Mouse (Mus musculus): Measurements from ENCODE around the gene Cpped1. TPM values are rescaled to one million over a fixed set of nuclear protein-coding genes. Genes with fewer than 3 reads are reported as not detected.

Cpped1 gene
- polyA plus RNA-seq, 1 experiment, result 10.9 TPM

GRCm38 (mm10) chr16:11801960-11802539 is 107.2 kb downstream of the Cpped1 start:
- no peak overlapping the region for H3K4me3 ChIP-seq (ENCODE audit: control insufficient read depth, insufficient read depth, low read length)
- H3K27ac ChIP-seq (ENCODE audit: control insufficient read depth, insufficient read depth, low read length), result no peak overlapping the region
- H3K36me3 ChIP-seq (ENCODE audit: control insufficient read depth, insufficient read depth, low read length), result no peaks in the 10 kb centered on the region
- no peak for DNase-seq
- 97% methylated on average over 7 of the region's 7 CpGs for WGBS
- H3K27me3 ChIP-seq (ENCODE audit: control insufficient read depth, insufficient read depth, low read length), result no peaks in the 10 kb centered on the region
- no peak for TF ChIP-seq CTCF (IDR thresholded peaks at IDR 0.05; ENCODE audit: borderline replicate concordance, control insufficient read depth, extremely low read depth, insufficient read depth, low read length, poor library complexity)
- TF ChIP-seq POLR2A (IDR thresholded peaks at IDR 0.05; ENCODE audit: control insufficient read depth, extremely low read depth, insufficient read depth, low read length, poor library complexity), result no peak
- no peaks in the 10 kb centered on the region for H3K4me1 ChIP-seq (replicated peaks; ENCODE audit: control insufficient read depth, insufficient read depth, low read length)

DNA sequence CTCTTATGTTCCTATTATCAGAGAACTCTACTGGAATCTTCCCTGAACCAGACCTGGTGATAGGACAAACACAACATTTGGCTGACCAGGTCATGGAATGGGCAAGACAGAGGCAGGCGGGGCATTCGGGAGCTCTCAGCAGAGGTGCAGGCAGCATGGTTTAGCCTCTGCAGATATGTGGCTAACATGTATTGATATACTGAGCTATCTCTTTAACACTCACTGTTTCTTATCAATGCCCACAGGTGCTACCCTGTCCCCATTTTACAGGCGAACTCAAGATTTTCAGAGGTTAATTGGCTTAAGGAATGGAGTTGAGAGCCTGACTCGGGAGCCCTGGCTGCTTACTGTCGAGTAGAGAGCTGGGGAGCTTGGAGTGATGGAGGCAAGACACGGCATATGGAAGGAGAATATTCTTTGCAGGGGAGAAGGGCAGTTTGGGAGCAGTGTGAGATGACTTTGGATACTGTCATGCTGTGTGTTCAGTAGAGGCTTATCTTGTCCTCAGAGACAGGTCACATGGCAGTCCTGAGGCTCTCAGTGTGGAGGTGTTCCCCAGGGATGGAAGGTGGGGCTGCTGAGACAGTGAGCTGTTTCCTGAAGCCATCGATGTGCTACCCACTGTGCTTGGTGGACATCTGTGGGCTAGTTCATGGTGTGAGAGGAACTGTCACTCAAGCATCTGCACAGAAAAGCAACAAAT is 113.3 kb downstream of the Cpped1 start:
- Histone ChIP-seq H3K27me3 (ENCODE audit: control insufficient read depth, insufficient read depth, low read length) (no peaks in the 10 kb centered on the region), H3K36me3 (ENCODE audit: control insufficient read depth, insufficient read depth, low read length) (no peaks in the 10 kb centered on the region), H3K4me3 (ENCODE audit: control insufficient read depth, insufficient read depth, low read length) (no peak overlapping the region), H3K4me1 (replicated peaks; ENCODE audit: control insufficient read depth, insufficient read depth, low read length) (no peaks in the 10 kb centered on the region), H3K27ac (ENCODE audit: control insufficient read depth, insufficient read depth, low read length) (no peak overlapping the region)
- TF ChIP-seq POLR2A (IDR thresholded peaks at IDR 0.05; ENCODE audit: control insufficient read depth, extremely low read depth, insufficient read depth, low read length, poor library complexity) (no peak), CTCF (IDR thresholded peaks at IDR 0.05; ENCODE audit: borderline replicate concordance, control insufficient read depth, extremely low read depth, insufficient read depth, low read length, poor library complexity) (no peak)
- no peak for DNase-seq
- 93% methylated on average over 7 of the region's 7 CpGs for WGBS

- Histone ChIP-seq H3K36me3 (ENCODE audit: control insufficient read depth, insufficient read depth, low read length) (no peaks in the 10 kb centered on the region), H3K27ac (ENCODE audit: control insufficient read depth, insufficient read depth, low read length) (no peak overlapping the region), H3K4me1 (replicated peaks; ENCODE audit: control insufficient read depth, insufficient read depth, low read length) (no peaks in the 10 kb centered on the region), H3K4me3 (ENCODE audit: control insufficient read depth, insufficient read depth, low read length) (no peak overlapping the region), H3K27me3 (ENCODE audit: control insufficient read depth, insufficient read depth, low read length) (no peaks in the 10 kb centered on the region)
- TF ChIP-seq POLR2A (IDR thresholded peaks at IDR 0.05; ENCODE audit: control insufficient read depth, extremely low read depth, insufficient read depth, low read length, poor library complexity) (no peak), CTCF (IDR thresholded peaks at IDR 0.05; ENCODE audit: borderline replicate concordance, control insufficient read depth, extremely low read depth, insufficient read depth, low read length, poor library complexity) (no peak)
- no peak for DNase-seq
- 94% methylated on average over 4 of the region's 4 CpGs for WGBS
Observed at GRCm38 (mm10) chr16:11794628-11795027, 114.6 kb downstream of the Cpped1 start.

- WGBS, result 85% methylated on average over 2 of the region's 2 CpGs
Observed at GRCm38 (mm10) chr16:11793391-11793790, 115.9 kb downstream of the Cpped1 start.

DNA sequence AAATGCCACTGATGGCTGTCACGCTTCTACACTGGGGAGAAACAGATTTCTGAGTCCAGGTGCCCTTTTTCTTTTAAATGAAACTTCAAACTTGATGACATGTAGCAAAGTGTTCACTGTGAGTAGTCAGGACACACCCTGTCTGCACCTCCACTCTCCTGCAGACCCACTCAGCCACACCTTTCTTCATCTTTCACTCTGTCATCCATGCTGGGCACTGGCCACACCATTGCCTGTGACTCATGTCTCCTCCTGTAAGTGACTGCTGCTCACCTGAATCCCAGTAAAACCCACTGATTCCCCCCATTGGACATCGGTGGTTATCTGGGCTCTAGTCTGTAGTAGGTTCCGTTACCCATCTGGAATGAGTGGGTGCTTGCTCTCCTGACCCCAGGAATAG is 118.8 kb downstream of the Cpped1 start:
- no peak for DNase-seq
- WGBS, result 97% methylated on average over 3 of the region's 3 CpGs
- no peaks in the 10 kb centered on the region for H3K36me3 ChIP-seq (ENCODE audit: control insufficient read depth, insufficient read depth, low read length)
- TF ChIP-seq CTCF (IDR thresholded peaks at IDR 0.05; ENCODE audit: borderline replicate concordance, control insufficient read depth, extremely low read depth, insufficient read depth, low read length, poor library complexity), result no peak
- no peak overlapping the region for H3K27ac ChIP-seq (ENCODE audit: control insufficient read depth, insufficient read depth, low read length)
- H3K27me3 ChIP-seq (ENCODE audit: control insufficient read depth, insufficient read depth, low read length), result no peaks in the 10 kb centered on the region
- no peak overlapping the region for H3K4me3 ChIP-seq (ENCODE audit: control insufficient read depth, insufficient read depth, low read length)
- no peaks in the 10 kb centered on the region for H3K4me1 ChIP-seq (replicated peaks; ENCODE audit: control insufficient read depth, insufficient read depth, low read length)

More at GRCm38 (mm10) chr16:11793391-11793790, 115.9 kb downstream of the Cpped1 start:
- Histone ChIP-seq H3K27me3 (ENCODE audit: control insufficient read depth, insufficient read depth, low read length) (no peaks in the 10 kb centered on the region), H3K4me3 (ENCODE audit: control insufficient read depth, insufficient read depth, low read length) (no peak overlapping the region), H3K27ac (ENCODE audit: control insufficient read depth, insufficient read depth, low read length) (no peak overlapping the region), H3K36me3 (ENCODE audit: control insufficient read depth, insufficient read depth, low read length) (no peaks in the 10 kb centered on the region), H3K4me1 (replicated peaks; ENCODE audit: control insufficient read depth, insufficient read depth, low read length) (no peaks in the 10 kb centered on the region)
- no peak for TF ChIP-seq POLR2A (IDR thresholded peaks at IDR 0.05; ENCODE audit: control insufficient read depth, extremely low read depth, insufficient read depth, low read length, poor library complexity)
- TF ChIP-seq CTCF (IDR thresholded peaks at IDR 0.05; ENCODE audit: borderline replicate concordance, control insufficient read depth, extremely low read depth, insufficient read depth, low read length, poor library complexity), result no peak
- no peak for DNase-seq

- Histone ChIP-seq H3K4me1 (replicated peaks; ENCODE audit: control insufficient read depth, insufficient read depth, low read length) (no peaks in the 10 kb centered on the region), H3K27ac (ENCODE audit: control insufficient read depth, insufficient read depth, low read length) (no peak overlapping the region), H3K4me3 (ENCODE audit: control insufficient read depth, insufficient read depth, low read length) (no peak overlapping the region), H3K36me3 (ENCODE audit: control insufficient read depth, insufficient read depth, low read length) (no peaks in the 10 kb centered on the region), H3K27me3 (ENCODE audit: control insufficient read depth, insufficient read depth, low read length) (no peaks in the 10 kb centered on the region)
- DNase-seq, result no peak
- TF ChIP-seq CTCF (IDR thresholded peaks at IDR 0.05; ENCODE audit: borderline replicate concordance, control insufficient read depth, extremely low read depth, insufficient read depth, low read length, poor library complexity), result no peak
- no peak for TF ChIP-seq POLR2A (IDR thresholded peaks at IDR 0.05; ENCODE audit: control insufficient read depth, extremely low read depth, insufficient read depth, low read length, poor library complexity)
- 82% methylated on average over 4 of the region's 4 CpGs for WGBS
Observed at GRCm38 (mm10) chr16:11785806-11786205, 123.4 kb downstream of the Cpped1 start.
